Mouse (Mus musculus): ENCODE results near the gene Ccni. TPM values are rescaled to one million over a fixed set of nuclear protein-coding genes. Genes with fewer than 3 reads are reported as not detected.
A peak's percentile ranks its signal among the peaks of the same experiment; 100 is the strongest.

Ccni gene
- polyA plus RNA-seq (2015; fragmentation: Nextera tagmentation; extraction: Ambion mirVana) = 97.3 and 113 TPM in 2 replicates

GRCm38 (mm10) chr5:93206109-93207005 lies at the start of gene Ccni, which contains the start of gene 2010109A12Rik:
Ccni (minus strand) TSS chr5:93206495.
2010109A12Rik (plus strand) TSS chr5:93206518.
- ATAC-seq (ENCODE audit: low FRiP score, low TSS enrichment) = peak; percentile 98
- H3K27ac ChIP-seq (ENCODE audit: low read length) = peak within 1 kb of the TSS; percentile 95
- peaks cover 13% of the 10 kb centered on the region for H3K4me1 ChIP-seq (ENCODE audit: insufficient read depth, low read length)
- H3K4me2 ChIP-seq (replicated peaks; ENCODE audit: low read depth, low read length) = peak within 1 kb of the TSS; percentile 66
- no peaks in the 10 kb centered on the region for H3K27me3 ChIP-seq (ENCODE audit: insufficient read depth, low read length)
- under 1% methylated on average over 68 of the region's 79 CpGs for WGBS
- no peaks in the 10 kb centered on the region for H3K36me3 ChIP-seq (ENCODE audit: insufficient read depth, low read length)
- H3K4me3 ChIP-seq (ENCODE audit: low read length) = peak within 1 kb of the TSS; percentile 91
- H3K9me3 ChIP-seq (ENCODE audit: low read length) = no peaks in the 10 kb centered on the region
- H3K9ac ChIP-seq (replicated peaks; ENCODE audit: low read length) = peak within 1 kb of the TSS; percentile 95

GRCm38 (mm10) chr5:93255759-93256265 lies 49.5 kb upstream of the Ccni start:
- ATAC-seq (ENCODE audit: low FRiP score, low TSS enrichment) = no peak

DNA sequence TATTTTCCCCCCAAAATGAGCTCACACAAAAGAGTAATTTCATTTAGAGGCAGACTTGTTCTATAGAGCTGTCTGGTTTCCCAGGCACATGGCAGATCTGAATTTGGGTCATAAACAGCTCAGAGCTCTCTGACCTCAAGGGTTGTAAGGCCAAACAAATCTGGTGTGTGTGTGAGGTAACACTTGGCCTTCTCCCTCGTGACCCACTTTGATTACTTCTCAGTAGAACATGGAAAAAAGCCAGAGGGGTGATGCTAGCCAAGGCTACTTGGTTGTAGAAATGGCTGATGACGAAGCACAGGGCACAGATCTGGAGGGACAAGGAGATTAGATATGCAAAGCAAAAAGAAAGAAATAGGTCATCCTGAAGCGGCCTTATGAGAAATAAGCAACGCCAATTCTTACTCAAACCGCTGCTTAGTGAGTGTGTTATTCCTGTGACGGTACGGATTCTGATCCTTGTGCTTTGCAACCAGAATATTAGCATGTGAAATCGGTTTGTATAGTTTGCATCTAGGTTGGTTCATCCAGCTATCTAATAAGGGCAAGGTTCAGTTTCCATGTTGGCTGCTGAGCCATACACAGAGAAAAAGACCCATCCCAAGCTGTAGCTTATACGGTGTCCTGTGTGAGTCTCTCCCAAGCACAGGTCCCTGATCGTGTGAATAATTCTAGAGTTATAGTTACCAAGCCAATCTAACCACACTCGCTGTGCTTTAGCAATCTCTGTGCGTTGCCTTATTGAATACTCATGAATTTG lies 44.9 kb upstream of the Ccni start:
- Histone ChIP-seq H3K9ac (replicated peaks; ENCODE audit: low read length) (no peak overlapping the region), H3K4me2 (replicated peaks; ENCODE audit: low read depth, low read length) (no peak overlapping the region), H3K4me3 (ENCODE audit: low read length) (no peak overlapping the region), H3K27me3 (ENCODE audit: insufficient read depth, low read length) (no peaks in the 10 kb centered on the region), H3K4me1 (ENCODE audit: insufficient read depth, low read length) (no peaks in the 10 kb centered on the region), H3K36me3 (ENCODE audit: insufficient read depth, low read length) (no peaks in the 10 kb centered on the region), H3K9me3 (ENCODE audit: low read length) (no peaks in the 10 kb centered on the region), H3K27ac (ENCODE audit: low read length) (no peak overlapping the region)
- 83% methylated on average over 12 of the region's 12 CpGs for WGBS
- ATAC-seq (ENCODE audit: low FRiP score, low TSS enrichment) = no peak

More at GRCm38 (mm10) chr5:93255759-93256265, 49.5 kb upstream of the Ccni start:
- Histone ChIP-seq H3K4me3 (ENCODE audit: low read length) (no peak overlapping the region), H3K27me3 (ENCODE audit: insufficient read depth, low read length) (no peaks in the 10 kb centered on the region), H3K4me2 (replicated peaks; ENCODE audit: low read depth, low read length) (no peak overlapping the region), H3K9me3 (ENCODE audit: low read length) (no peaks in the 10 kb centered on the region), H3K27ac (ENCODE audit: low read length) (no peak overlapping the region), H3K9ac (replicated peaks; ENCODE audit: low read length) (no peak overlapping the region), H3K36me3 (ENCODE audit: insufficient read depth, low read length) (no peaks in the 10 kb centered on the region), H3K4me1 (ENCODE audit: insufficient read depth, low read length) (no peaks in the 10 kb centered on the region)
- 82% methylated on average over 5 of the region's 5 CpGs for WGBS

DNA sequence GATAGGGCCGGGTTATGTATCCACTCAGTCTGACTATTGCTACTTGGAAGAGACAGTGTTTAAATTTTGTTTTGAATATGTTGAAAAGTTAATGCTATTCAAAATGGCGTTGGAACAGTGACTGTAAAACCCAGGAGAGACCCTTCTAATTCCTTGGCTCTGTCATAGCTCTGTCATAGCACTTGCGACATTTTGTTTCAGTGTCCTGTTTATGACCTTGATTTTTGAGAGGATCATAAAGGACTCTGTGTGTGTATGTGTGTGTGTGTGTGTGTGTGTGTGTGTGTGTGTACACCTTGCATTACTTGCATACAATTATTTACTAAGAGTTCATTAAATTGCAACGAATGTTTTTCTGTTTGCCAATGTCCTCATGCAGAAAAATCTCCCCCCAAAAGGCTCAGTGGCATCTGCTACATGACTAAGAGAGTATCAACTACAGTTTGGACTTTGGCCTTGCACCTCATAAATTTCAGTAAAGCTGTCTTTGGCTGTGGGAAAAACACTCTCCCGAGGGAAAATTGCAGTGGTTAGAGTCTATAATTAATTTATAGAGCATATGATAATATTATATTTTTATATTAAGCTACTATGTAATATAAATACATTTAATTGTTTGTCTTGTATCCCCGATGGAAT lies 43.8 kb upstream of the Ccni start:
- no peaks in the 10 kb centered on the region for H3K4me1 ChIP-seq (ENCODE audit: insufficient read depth, low read length)
- no peak overlapping the region for H3K9ac ChIP-seq (replicated peaks; ENCODE audit: low read length)
- H3K9me3 ChIP-seq (ENCODE audit: low read length) = no peaks in the 10 kb centered on the region
- H3K36me3 ChIP-seq (ENCODE audit: insufficient read depth, low read length) = no peaks in the 10 kb centered on the region
- H3K4me3 ChIP-seq (ENCODE audit: low read length) = no peak overlapping the region
- H3K27me3 ChIP-seq (ENCODE audit: insufficient read depth, low read length) = no peaks in the 10 kb centered on the region
- no peak for ATAC-seq (ENCODE audit: low FRiP score, low TSS enrichment)
- H3K4me2 ChIP-seq (replicated peaks; ENCODE audit: low read depth, low read length) = no peak overlapping the region
- WGBS = 69% methylated on average over 6 of the region's 6 CpGs
- no peak overlapping the region for H3K27ac ChIP-seq (ENCODE audit: low read length)

DNA sequence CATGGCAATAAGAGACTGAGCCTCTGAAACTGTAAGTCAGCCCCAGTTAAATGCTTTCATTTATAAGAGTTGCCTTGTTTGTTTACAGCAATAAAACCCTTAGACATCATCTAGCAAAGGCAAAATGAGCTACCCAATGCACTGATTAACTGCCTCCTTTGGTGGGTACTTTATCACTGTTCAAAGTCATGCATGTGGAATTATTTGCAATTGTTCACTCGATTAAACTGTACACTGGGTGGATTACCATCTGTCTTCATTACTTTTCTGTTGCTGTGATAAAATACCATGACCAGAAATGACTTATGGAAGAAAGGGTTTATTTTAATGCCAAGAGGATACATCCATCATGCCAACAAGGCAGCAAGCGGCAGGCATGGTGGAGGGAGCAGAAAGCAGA lies 39.0 kb upstream of the Ccni start:
- ATAC-seq (ENCODE audit: low FRiP score, low TSS enrichment) = no peak
- Histone ChIP-seq H3K9me3 (ENCODE audit: low read length) (0 out of 2 replicates have a peak, but pooled peaks cover 4% of the 10 kb centered on the region), H3K4me1 (ENCODE audit: insufficient read depth, low read length) (no peaks in the 10 kb centered on the region), H3K9ac (replicated peaks; ENCODE audit: low read length) (no peak overlapping the region), H3K27me3 (ENCODE audit: insufficient read depth, low read length) (no peaks in the 10 kb centered on the region), H3K27ac (ENCODE audit: low read length) (no peak overlapping the region), H3K4me2 (replicated peaks; ENCODE audit: low read depth, low read length) (no peak overlapping the region), H3K36me3 (ENCODE audit: insufficient read depth, low read length) (no peaks in the 10 kb centered on the region), H3K4me3 (ENCODE audit: low read length) (no peak overlapping the region)
- 81% methylated on average over 2 of the region's 2 CpGs for WGBS

DNA sequence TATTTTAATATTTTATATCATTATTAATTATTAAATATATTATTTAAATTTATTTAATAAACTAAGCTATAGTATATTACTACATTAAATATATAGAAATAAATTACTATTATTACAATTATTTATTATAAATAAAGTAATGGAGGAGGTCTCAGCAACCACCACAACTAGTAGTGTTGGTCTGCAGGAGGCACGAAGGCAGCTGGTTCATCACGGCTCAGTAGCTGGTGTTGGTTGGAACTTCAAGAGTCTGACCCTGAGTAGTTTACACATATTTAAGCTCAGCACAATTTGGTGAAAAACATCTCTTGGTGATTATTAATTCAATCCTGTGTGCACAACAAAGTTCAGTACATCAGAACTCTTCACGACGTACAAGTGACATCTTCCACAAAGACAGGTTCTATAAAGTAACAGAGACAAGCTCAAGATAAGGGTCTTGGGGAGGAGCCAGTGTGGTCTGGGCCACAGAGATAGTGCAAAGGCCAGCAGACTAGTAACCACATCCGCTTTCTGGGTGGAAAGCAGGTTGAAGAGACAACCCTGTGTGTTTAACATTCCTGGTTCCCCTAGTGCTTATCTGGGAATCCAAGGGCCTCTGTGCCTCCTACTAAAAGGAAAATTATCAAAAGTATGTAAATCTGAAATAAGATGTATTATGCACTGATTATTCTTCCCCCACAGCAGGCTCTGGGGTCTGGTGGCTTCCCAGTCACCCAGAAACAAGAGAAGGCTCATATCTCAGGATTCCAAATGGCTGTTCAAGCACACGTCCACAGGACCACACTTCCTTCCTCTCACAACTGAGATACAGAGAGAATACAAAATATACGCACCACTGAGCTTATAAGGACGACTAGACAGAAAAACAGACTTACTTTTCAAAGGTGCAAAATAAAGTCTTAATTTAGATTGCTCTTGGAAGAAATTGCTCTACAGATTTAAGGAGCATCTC lies 33.6 kb upstream of the Ccni start:
- WGBS = 79% methylated on average over 8 of the region's 8 CpGs
- H3K9ac ChIP-seq (replicated peaks; ENCODE audit: low read length) = no peak overlapping the region
- no peaks in the 10 kb centered on the region for H3K27me3 ChIP-seq (ENCODE audit: insufficient read depth, low read length)
- H3K4me2 ChIP-seq (replicated peaks; ENCODE audit: low read depth, low read length) = no peak overlapping the region
- H3K9me3 ChIP-seq (ENCODE audit: low read length) = 0 out of 2 replicates have a peak, but pooled peaks cover 4% of the 10 kb centered on the region
- ATAC-seq (ENCODE audit: low FRiP score, low TSS enrichment) = no peak
- H3K36me3 ChIP-seq (ENCODE audit: insufficient read depth, low read length) = no peaks in the 10 kb centered on the region
- H3K4me1 ChIP-seq (ENCODE audit: insufficient read depth, low read length) = no peaks in the 10 kb centered on the region
- no peak overlapping the region for H3K4me3 ChIP-seq (ENCODE audit: low read length)
- no peak overlapping the region for H3K27ac ChIP-seq (ENCODE audit: low read length)

- Histone ChIP-seq H3K27me3 (ENCODE audit: insufficient read depth, low read length) (no peaks in the 10 kb centered on the region), H3K9ac (replicated peaks; ENCODE audit: low read length) (no peak overlapping the region), H3K4me3 (ENCODE audit: low read length) (no peak overlapping the region), H3K27ac (ENCODE audit: low read length) (no peak overlapping the region), H3K4me1 (ENCODE audit: insufficient read depth, low read length) (no peaks in the 10 kb centered on the region), H3K4me2 (replicated peaks; ENCODE audit: low read depth, low read length) (no peak overlapping the region), H3K9me3 (ENCODE audit: low read length) (no peaks in the 10 kb centered on the region), H3K36me3 (ENCODE audit: insufficient read depth, low read length) (no peaks in the 10 kb centered on the region)
- ATAC-seq (ENCODE audit: low FRiP score, low TSS enrichment) = no peak
- 84% methylated on average over 4 of the region's 4 CpGs for WGBS
Observed at GRCm38 (mm10) chr5:93236541-93236940, 30.2 kb upstream of the Ccni start.

- Histone ChIP-seq H3K9ac (replicated peaks; ENCODE audit: low read length) (no peak overlapping the region), H3K4me1 (ENCODE audit: insufficient read depth, low read length) (no peaks in the 10 kb centered on the region), H3K27ac (ENCODE audit: low read length) (no peak overlapping the region), H3K4me2 (replicated peaks; ENCODE audit: low read depth, low read length) (no peak overlapping the region), H3K27me3 (ENCODE audit: insufficient read depth, low read length) (no peaks in the 10 kb centered on the region), H3K36me3 (ENCODE audit: insufficient read depth, low read length) (no peaks in the 10 kb centered on the region), H3K9me3 (ENCODE audit: low read length) (no peaks in the 10 kb centered on the region), H3K4me3 (ENCODE audit: low read length) (no peak overlapping the region)
- ATAC-seq (ENCODE audit: low FRiP score, low TSS enrichment) = no peak
- 88% methylated on average over 3 of the region's 3 CpGs for WGBS
Observed at GRCm38 (mm10) chr5:93235888-93236287, 29.6 kb upstream of the Ccni start.

- Histone ChIP-seq H3K4me3 (ENCODE audit: low read length) (no peak overlapping the region), H3K27me3 (ENCODE audit: insufficient read depth, low read length) (no peaks in the 10 kb centered on the region), H3K9ac (replicated peaks; ENCODE audit: low read length) (no peak overlapping the region), H3K27ac (ENCODE audit: low read length) (no peak overlapping the region), H3K9me3 (ENCODE audit: low read length) (no peaks in the 10 kb centered on the region), H3K4me2 (replicated peaks; ENCODE audit: low read depth, low read length) (no peak overlapping the region), H3K36me3 (ENCODE audit: insufficient read depth, low read length) (no peaks in the 10 kb centered on the region), H3K4me1 (ENCODE audit: insufficient read depth, low read length) (no peaks in the 10 kb centered on the region)
- 86% methylated on average over 2 of the region's 2 CpGs for WGBS
- ATAC-seq (ENCODE audit: low FRiP score, low TSS enrichment) = no peak
Observed at GRCm38 (mm10) chr5:93234605-93235004, 28.3 kb upstream of the Ccni start.

Measured in kidney, embryonic 16.5 days (tissue).